Comparison of ENCODE assay signal across 17 mouse cellular contexts in genomic region chr10:117615239-117615638, GRCm38 (mm10).
"Had no signal": no experiment of that assay in that cellular context is flagged by ENCODE, and none has a peak within 500 bp of the region (broad histone marks: within the 10 kb centered on the region; RNA-seq: fewer than 3 reads in every experiment).

No protein-coding gene starts in this region.

- H3K36me3 ChIP-seq: neural tube, embryonic 12.5 days; neural tube, embryonic 13.5 days; neural tube, embryonic 15.5 days; stomach, embryonic 15.5 days had no signal

- H3K4me2 ChIP-seq: neural tube, embryonic 12.5 days; neural tube, embryonic 13.5 days; neural tube, embryonic 15.5 days; stomach, embryonic 15.5 days had no signal

- H3K9me3 ChIP-seq: neural tube, embryonic 12.5 days; neural tube, embryonic 15.5 days; stomach, embryonic 15.5 days had no signal

- H3K27ac ChIP-seq: neural tube, embryonic 12.5 days; neural tube, embryonic 13.5 days; neural tube, embryonic 15.5 days; stomach, embryonic 15.5 days; stomach, postnatal 0 days had no signal

- H3K27me3 ChIP-seq: neural tube, embryonic 12.5 days; neural tube, embryonic 13.5 days; neural tube, embryonic 15.5 days; stomach, embryonic 15.5 days had no signal

- DNase-seq: retina, postnatal 1 day; right cerebral cortex, adult 18-20 months; right cerebral cortex, postnatal 14 days; right cerebral cortex, postnatal 25 days; right cerebral cortex, postnatal 4 days; spleen, adult 18-20 months; thymus, adult 18-20 months; thymus, adult 2 months; thymus, postnatal 14 days; thymus, postnatal 25 days; thymus, postnatal 36 days; thymus, postnatal 4 days had no signal

- H3K4me1 ChIP-seq: neural tube, embryonic 12.5 days; neural tube, embryonic 13.5 days; neural tube, embryonic 15.5 days; stomach, embryonic 15.5 days had no signal

- H3K4me3 ChIP-seq: neural tube, embryonic 12.5 days; neural tube, embryonic 13.5 days; neural tube, embryonic 15.5 days; stomach, embryonic 15.5 days had no signal

- H3K9ac ChIP-seq: neural tube, embryonic 12.5 days; neural tube, embryonic 13.5 days; neural tube, embryonic 15.5 days; stomach, embryonic 15.5 days had no signal
